Mouse (Mus musculus) MEL (cell line): Measurements from ENCODE around the gene Cttnbp2. TPM values are rescaled to one million over a fixed set of nuclear protein-coding genes. Genes with fewer than 3 reads are reported as not detected.

Experiments used
- DNase-seq: peaks from one replicate; pipeline ENCODE4 v3.0.0; 2011; ENCODE audit warnings: low read depth, low spot score
- H3K27ac ChIP-seq: 2 replicates; pipeline ENCODE4 v1.5.1; 2012; ENCODE audit warnings: low read depth, mild to moderate bottlenecking, control low read depth, low read length, moderate library complexity; ENCODE audit not compliant: control insufficient read depth
- H3K27me3 ChIP-seq, 2 experiments: fragments of 150-350 bp in 1 of 2; sonication (generic) in 1 of 2; 2 replicates each; pipeline ENCODE4 v1.6.1; 2012; ENCODE audit warnings: low read length in 2 of 2, mild to moderate bottlenecking in 2 of 2, improper control_type of control experiment in 1 of 2, moderate library complexity in 1 of 2; ENCODE audit not compliant: insufficient read depth in 2 of 2, control insufficient read depth in 1 of 2
- H3K36me3 ChIP-seq, 2 experiments: 2 replicates each; pipeline ENCODE4 v1.6.1; 2012 to 2014; ENCODE audit warnings: low read length in 2 of 2, improper control_type of control experiment in 1 of 2, inconsistent platforms in 1 of 2, mild to moderate bottlenecking in 1 of 2; ENCODE audit not compliant: insufficient read depth in 2 of 2, control insufficient read depth in 1 of 2
- H3K4me1 ChIP-seq, 2 experiments: fragments of 150-350 bp in 1 of 2; sonication (generic) in 1 of 2; 2 replicates each; pipeline ENCODE4 v1.6.1; 2012; ENCODE audit warnings: low read length in 2 of 2, improper control_type of control experiment in 1 of 2, mild to moderate bottlenecking in 1 of 2; ENCODE audit not compliant: insufficient read depth in 2 of 2, control insufficient read depth in 1 of 2
- H3K4me3 ChIP-seq, 2 experiments: fragments of 150-350 bp in 1 of 2; sonication (generic) in 1 of 2; 2 replicates each; pipeline ENCODE4 v1.5.1; 2012; ENCODE audit warnings: low read depth in 2 of 2, low read length in 2 of 2, mild to moderate bottlenecking in 2 of 2, moderate library complexity in 2 of 2, control low read depth in 1 of 2, improper control_type of control experiment in 1 of 2; ENCODE audit not compliant: control insufficient read depth in 1 of 2, insufficient read depth in 1 of 2
- H3K79me2 ChIP-seq: 2 replicates; pipeline ENCODE4 v1.6.1; 2012; ENCODE audit warnings: mild to moderate bottlenecking, low read length, moderate library complexity; ENCODE audit not compliant: control insufficient read depth, poor library complexity, insufficient read depth
- H3K9ac ChIP-seq: 2 replicates; pipeline ENCODE4 v1.6.1; 2012; ENCODE audit warnings: low read depth, mild to moderate bottlenecking, control low read depth, low read length, moderate library complexity; ENCODE audit not compliant: control insufficient read depth, poor library complexity, severe bottlenecking
- H3K9me3 ChIP-seq: fragments of 150-350 bp; sonication (generic); replicated peaks from 2 replicates; pipeline ENCODE4 v1.6.1; 2012; ENCODE audit warnings: mild to moderate bottlenecking, low read length, improper control_type of control experiment, moderate library complexity; ENCODE audit not compliant: insufficient read depth
- E2F4 ChIP-seq: IDR thresholded peaks from 2 replicates; pipeline ENCODE4 v1.6.1; 2011; ENCODE audit warnings: low read depth, low read length, improper control_type of control experiment, borderline replicate concordance
- HCFC1 ChIP-seq: IDR thresholded peaks from 2 replicates; pipeline ENCODE4 v1.6.1; 2012; ENCODE audit warnings: low read depth, mild to moderate bottlenecking, inconsistent platforms, low read length, improper control_type of control experiment, moderate library complexity
- JUND ChIP-seq: IDR thresholded peaks from 2 replicates; pipeline ENCODE4 v1.6.1; 2011; ENCODE audit warnings: low read depth, mild to moderate bottlenecking, improper control_type of control experiment, low read length
- KAT2A ChIP-seq: conservative IDR thresholded peaks from 2 replicates; pipeline ENCODE4 v1.6.1; 2012; ENCODE audit warnings: low read depth, low read length, improper control_type of control experiment, inconsistent platforms
- MAX ChIP-seq: IDR thresholded peaks from 2 replicates; pipeline ENCODE4 v1.6.1; 2011; ENCODE audit warnings: low read length, improper control_type of control experiment
- MEF2A ChIP-seq: IDR thresholded peaks from 2 replicates; pipeline ENCODE4 v1.6.1; 2014; ENCODE audit warnings: low read depth, mild to moderate bottlenecking, inconsistent platforms, low read length, improper control_type of control experiment; ENCODE audit not compliant: poor library complexity, insufficient replicate concordance, severe bottlenecking; ENCODE audit errors: extremely low read depth
- MXI1 ChIP-seq: IDR thresholded peaks from 2 replicates; pipeline ENCODE4 v1.6.1; 2011; ENCODE audit warnings: mild to moderate bottlenecking, low read depth, low read length, improper control_type of control experiment
- MYB ChIP-seq: IDR thresholded peaks from 2 replicates; pipeline ENCODE4 v1.6.1; 2011; ENCODE audit warnings: mild to moderate bottlenecking, low read depth, low read length, improper control_type of control experiment
- MYC ChIP-seq: IDR thresholded peaks from 2 replicates; pipeline ENCODE4 v1.6.1; 2011; ENCODE audit warnings: low read depth, mild to moderate bottlenecking, low read length, improper control_type of control experiment, moderate library complexity
- RCOR1 ChIP-seq: IDR thresholded peaks from 2 replicates; pipeline ENCODE4 v1.6.1; 2012; ENCODE audit warnings: low read depth, mild to moderate bottlenecking, inconsistent platforms, low read length, improper control_type of control experiment
- SMC3 ChIP-seq: IDR thresholded peaks from 2 replicates; pipeline ENCODE4 v1.6.1; 2011; ENCODE audit warnings: low read depth, low read length, improper control_type of control experiment
- TAL1 ChIP-seq: IDR thresholded peaks from 2 replicates; pipeline ENCODE4 v1.6.1; 2012; ENCODE audit warnings: mild to moderate bottlenecking, inconsistent platforms, low read length, moderate library complexity, mixed read lengths
- TCF12 ChIP-seq: IDR thresholded peaks from 2 replicates; pipeline ENCODE4 v1.6.1; 2014; ENCODE audit warnings: low read depth, mild to moderate bottlenecking, inconsistent platforms, low read length, improper control_type of control experiment, moderate library complexity
- UBTF ChIP-seq: IDR thresholded peaks from 2 replicates; pipeline ENCODE4 v1.6.1; 2012; ENCODE audit warnings: low read depth, mild to moderate bottlenecking, inconsistent platforms, low read length, improper control_type of control experiment, moderate library complexity, borderline replicate concordance; ENCODE audit not compliant: insufficient read depth
- USF1 ChIP-seq: IDR thresholded peaks from 2 replicates; pipeline ENCODE4 v1.6.1; 2014; ENCODE audit warnings: low read depth, mild to moderate bottlenecking, inconsistent platforms, low read length, improper control_type of control experiment, moderate library complexity
- ZKSCAN1 ChIP-seq: IDR thresholded peaks from 2 replicates; pipeline ENCODE4 v1.6.1; 2012; ENCODE audit warnings: low read depth, mild to moderate bottlenecking, inconsistent platforms, low read length, improper control_type of control experiment, moderate library complexity
- polyA plus RNA-seq, 2 experiments: library from polyadenylated mRNA; stranded (reverse) in 1 of 2; unstranded in 1 of 2; fragments of >175 nt in 1 of 2; fragments of >200 nt in 1 of 2; gene quantifications; 2 replicates each; pipeline versions ENCODE4 v1.2.1 to v1.2.4; 2012; ENCODE audit warnings: low replicate concordance in 2 of 2, low read depth in 1 of 2; ENCODE audit not compliant: insufficient read length in 2 of 2, insufficient read depth in 1 of 2, missing spikeins in 1 of 2
- total RNA-seq: library from RNA; depleted of rRNA; stranded (reverse); fragments of 300-350 nt; gene quantifications from 2 replicates; pipeline ENCODE4 v1.2.3, GENCODE M21; 2012

Gene Cttnbp2
- total and polyA plus RNA-seq, 3 experiments, result 0.77 to 1.2 TPM; not detected in 1

DNA sequence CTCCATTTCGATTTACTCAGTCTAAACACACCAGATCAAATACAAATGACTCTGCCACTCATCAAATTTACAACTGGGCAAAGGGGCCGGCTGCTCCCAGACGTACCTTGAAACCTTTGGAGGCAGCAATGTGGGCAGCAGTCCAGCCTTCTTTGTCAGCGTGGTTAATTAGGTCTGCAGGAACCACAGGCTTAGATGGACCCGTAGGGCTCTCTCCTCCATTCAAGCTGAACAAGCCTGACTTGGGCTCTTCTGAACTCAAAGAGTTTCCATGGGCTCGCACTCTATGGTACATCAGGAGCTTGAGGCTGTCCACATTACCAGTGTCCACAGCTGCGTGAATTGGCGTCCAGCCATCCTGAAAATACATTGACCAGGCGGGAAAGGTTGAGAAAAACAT is 94.0 kb downstream of the Cttnbp2 start:
- Histone ChIP-seq H3K27ac (no peak overlapping the region), H3K4me1 (peaks cover 5 to 15% of the 10 kb centered on the region in 2 experiments), H3K79me2 (no peaks in the 10 kb centered on the region), H3K4me3 (no peak overlapping the region), H3K27me3 (no peaks in the 10 kb centered on the region), H3K9ac (no peak overlapping the region), H3K36me3 (peaks cover 0 to 22% of the 10 kb centered on the region in 2 experiments; a peak in 2 of 4 replicates), H3K9me3 (no peaks in the 10 kb centered on the region)
- no peak for DNase-seq
- TF ChIP-seq SMC3, result no peak
- TF ChIP-seq ZKSCAN1, result no peak
- no peak for TF ChIP-seq UBTF
- no peak for TF ChIP-seq USF1
- TF ChIP-seq MYC, result no peak
- TF ChIP-seq TAL1, result no peak
- no peak for TF ChIP-seq MXI1
- no peak for TF ChIP-seq MAX
- TF ChIP-seq JUND, result no peak
- TF ChIP-seq HCFC1, result no peak
- TF ChIP-seq TCF12, result no peak
- TF ChIP-seq KAT2A, result no peak

DNA sequence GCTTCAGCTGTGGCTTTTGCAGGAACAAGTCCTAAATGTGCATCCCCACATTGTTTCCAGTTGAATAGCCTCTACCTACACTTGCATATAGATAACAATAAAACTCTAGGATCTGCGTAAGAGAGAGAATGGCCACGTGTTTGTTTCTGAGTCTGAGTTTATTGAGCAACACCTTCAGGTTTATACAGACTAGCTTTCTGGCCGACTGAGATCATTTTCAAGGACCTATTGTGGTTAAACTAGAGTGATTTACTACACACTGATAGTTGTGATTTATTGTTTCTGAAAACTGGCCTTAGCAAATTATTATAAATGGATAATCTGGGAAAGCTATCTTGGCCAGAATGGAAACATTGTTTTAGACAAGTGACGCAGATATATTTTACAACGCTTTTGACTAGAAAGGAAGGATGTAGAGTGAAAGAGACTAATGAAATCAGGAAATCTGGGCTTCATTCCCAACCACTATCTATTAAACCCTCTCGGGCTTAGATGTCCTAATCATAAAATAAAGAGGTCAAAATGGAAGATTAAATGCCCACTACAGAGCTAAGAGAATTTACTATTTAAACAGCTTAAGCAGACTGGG is 96.7 kb downstream of the Cttnbp2 start:
- no peak overlapping the region for H3K9ac ChIP-seq
- H3K27ac ChIP-seq, result no peak overlapping the region
- no peaks in the 10 kb centered on the region for H3K27me3 ChIP-seq
- DNase-seq, result no peak
- H3K79me2 ChIP-seq, result no peaks in the 10 kb centered on the region
- no peaks in the 10 kb centered on the region for H3K9me3 ChIP-seq
- no peak for TF ChIP-seq MEF2A
- no peak for TF ChIP-seq MYB
- peak; percentile 33 for TF ChIP-seq RCOR1
- TF ChIP-seq E2F4, result no peak
- TF ChIP-seq, all 39 proteins: peak for 1
- H3K36me3 ChIP-seq, result peaks cover 0 to 28% of the 10 kb centered on the region in 2 experiments; a peak in 2 of 4 replicates
- peaks cover 5 to 23% of the 10 kb centered on the region in 2 experiments for H3K4me1 ChIP-seq
- no peak overlapping the region for H3K4me3 ChIP-seq
